Mouse (Mus musculus): Measurements from ENCODE around the gene BC005624. TPM values are rescaled to one million over a fixed set of nuclear protein-coding genes. Genes with fewer than 3 reads are reported as not detected.
A peak's percentile ranks its signal among the peaks of the same experiment; 100 is the strongest.
"Not testable (repeated sequence)": the region's sequence is repeated elsewhere in the genome, so short reads cannot be mapped to it uniquely, and the experiment has no call there.

Gene BC005624
- polyA plus RNA-seq, 1 experiment from 2014 or later = 32.9 TPM

DNA sequence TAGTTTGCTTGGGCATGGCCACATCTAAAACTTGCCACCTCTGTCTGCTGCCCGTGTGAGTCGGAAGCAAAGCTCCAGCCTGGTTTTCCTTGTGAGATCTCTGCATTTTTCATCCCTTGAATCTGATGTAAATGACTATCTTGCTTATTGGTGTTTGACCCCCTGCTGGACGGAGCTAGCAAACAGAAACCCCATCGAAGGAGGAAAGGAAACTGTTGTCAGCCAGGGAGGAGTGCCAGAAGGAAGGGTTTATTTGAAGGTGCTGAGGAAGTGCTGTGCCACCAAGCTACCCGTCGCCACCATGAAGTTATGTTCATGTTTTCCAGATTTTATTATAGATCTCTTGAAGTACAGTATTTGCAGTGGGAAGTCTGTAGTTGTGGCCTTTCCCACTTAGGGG, 27.2 kb downstream of the BC005624 start:
- Histone ChIP-seq H3K36me3 (ENCODE audit: control insufficient read depth, insufficient read depth, low read length) (peaks cover 48% of the 10 kb centered on the region), H3K9me3 (ENCODE audit: control insufficient read depth, low read length) (no peaks in the 10 kb centered on the region), H3K4me2 (ENCODE audit: low read length) (peak overlapping the region; percentile 79; the same call in 1 of the 2 replicates), H3K4me1 (ENCODE audit: control insufficient read depth in 2 of 2, insufficient read depth in 2 of 2, low read length in 2 of 2) (peaks cover 10 to 22% of the 10 kb centered on the region in 2 experiments), H3K27me3 (ENCODE audit: control insufficient read depth, insufficient read depth, low read length) (no peaks in the 10 kb centered on the region), H3K27ac (replicated peaks in 1 of 2; ENCODE audit: control insufficient read depth in 1 of 2, insufficient read depth in 1 of 2, low read depth in 2 of 2, low read length in 2 of 2) (no peak overlapping the region), H3K4me3 (ENCODE audit: control insufficient read depth in 1 of 2, insufficient read depth in 1 of 2, low read depth in 1 of 2, low read length in 2 of 2) (no peak overlapping the region), H3K9ac (ENCODE audit: low read length) (peak overlapping the region; percentile 83; the same call in 1 of the 2 replicates)
- 65% methylated on average over 6 of the region's 6 CpGs for WGBS
- ATAC-seq (ENCODE audit: insufficient number of reproducible peaks, insufficient read depth, low FRiP score, low read depth) = no peak

DNA sequence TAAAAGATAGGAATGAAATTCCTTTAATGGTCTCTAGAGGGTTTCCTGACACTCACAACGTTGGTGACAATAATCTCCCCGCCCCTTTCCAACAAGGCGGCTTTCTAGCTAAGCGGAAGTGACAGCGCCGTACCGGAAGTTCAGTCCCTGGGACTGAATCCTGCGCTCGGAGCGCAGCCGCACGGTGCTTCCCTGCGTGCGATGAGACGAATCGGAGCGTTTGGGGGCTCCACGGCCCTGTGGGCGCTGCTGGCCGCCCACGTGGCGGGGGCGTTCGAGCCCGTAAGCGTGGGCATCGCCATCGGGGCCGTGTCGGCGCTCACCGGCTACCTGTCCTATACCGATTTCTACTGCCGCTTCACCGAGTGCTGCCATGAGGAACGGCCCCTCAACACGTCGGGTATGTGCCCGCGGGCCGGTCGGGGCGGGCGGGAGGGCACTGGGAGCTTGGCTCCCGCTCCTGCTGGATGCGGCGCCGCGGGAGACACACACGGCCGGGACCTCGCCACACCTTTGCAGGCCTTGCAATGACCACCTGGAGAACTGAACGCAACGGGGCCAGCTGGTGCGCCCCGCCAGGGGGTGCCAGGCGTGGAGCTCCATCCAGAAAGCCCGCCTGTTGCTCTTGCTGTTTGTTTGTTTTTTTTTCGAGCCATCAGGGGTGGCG, 29.0 kb downstream of the BC005624 start, which contains the start of gene Tor1b:
Gene Tor1b, plus strand, starts transcription at position 136 of the 667 bp plus-strand sequence.
- Histone ChIP-seq H3K4me3 (ENCODE audit: control insufficient read depth in 1 of 2, insufficient read depth in 1 of 2, low read depth in 1 of 2, low read length in 2 of 2) (peak within 1 kb of the TSS; percentile 70), H3K9ac (ENCODE audit: low read length) (peak within 1 kb of the TSS; percentile 83), H3K36me3 (ENCODE audit: control insufficient read depth, insufficient read depth, low read length) (peaks cover 29% of the 10 kb centered on the region), H3K27me3 (ENCODE audit: control insufficient read depth, insufficient read depth, low read length) (no peaks in the 10 kb centered on the region), H3K9me3 (ENCODE audit: control insufficient read depth, low read length) (no peaks in the 10 kb centered on the region), H3K4me2 (ENCODE audit: low read length) (peak within 1 kb of the TSS; percentile 79), H3K4me1 (ENCODE audit: control insufficient read depth in 2 of 2, insufficient read depth in 2 of 2, low read length in 2 of 2) (peaks cover 10 to 22% of the 10 kb centered on the region in 2 experiments), H3K27ac (replicated peaks in 1 of 2; ENCODE audit: control insufficient read depth in 1 of 2, insufficient read depth in 1 of 2, low read depth in 2 of 2, low read length in 2 of 2) (peak within 1 kb of the TSS; percentile 60 to 67)
- WGBS = under 1% methylated on average over 60 of the region's 60 CpGs
- ATAC-seq (ENCODE audit: insufficient number of reproducible peaks, insufficient read depth, low FRiP score, low read depth) = peak; percentile 80

DNA sequence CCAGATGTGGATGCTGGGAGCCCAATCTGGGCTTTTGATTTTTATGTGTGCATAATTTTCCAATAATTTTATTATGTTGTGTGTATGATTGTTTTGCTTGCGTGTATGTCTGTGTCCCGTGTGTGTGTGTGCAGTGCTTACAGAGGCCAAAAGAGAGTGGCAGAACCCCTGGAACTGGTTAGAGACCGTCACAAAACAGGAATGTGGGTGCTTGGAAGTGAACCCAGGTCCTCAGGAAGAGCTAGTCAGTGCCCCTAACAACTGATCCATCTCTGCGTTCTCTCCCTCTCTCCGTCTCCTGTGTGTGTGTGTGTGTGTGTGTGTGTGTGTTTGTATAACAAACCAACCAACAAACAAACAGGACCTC, 29.6 kb downstream of the BC005624 start:
- Histone ChIP-seq H3K27ac (replicated peaks in 1 of 2; ENCODE audit: control insufficient read depth in 1 of 2, insufficient read depth in 1 of 2, low read depth in 2 of 2, low read length in 2 of 2) (peak overlapping the region; percentile 47 to 67; a peak in 3 of 4 replicates), H3K4me2 (ENCODE audit: low read length) (peak overlapping the region; percentile 79), H3K36me3 (ENCODE audit: control insufficient read depth, insufficient read depth, low read length) (peaks cover 24% of the 10 kb centered on the region), H3K9ac (ENCODE audit: low read length) (peak overlapping the region; percentile 83), H3K4me1 (ENCODE audit: control insufficient read depth in 2 of 2, insufficient read depth in 2 of 2, low read length in 2 of 2) (peaks cover 10 to 22% of the 10 kb centered on the region in 2 experiments), H3K27me3 (ENCODE audit: control insufficient read depth, insufficient read depth, low read length) (no peaks in the 10 kb centered on the region), H3K4me3 (ENCODE audit: control insufficient read depth in 1 of 2, insufficient read depth in 1 of 2, low read depth in 1 of 2, low read length in 2 of 2) (peak overlapping the region; percentile 19 to 70; a peak in 3 of 4 replicates), H3K9me3 (ENCODE audit: control insufficient read depth, low read length) (no peaks in the 10 kb centered on the region)
- WGBS = 29% methylated on average over 5 of the region's 5 CpGs
- ATAC-seq (ENCODE audit: insufficient number of reproducible peaks, insufficient read depth, low FRiP score, low read depth) = peak; percentile 19; the same call in 1 of the 2 replicates

DNA sequence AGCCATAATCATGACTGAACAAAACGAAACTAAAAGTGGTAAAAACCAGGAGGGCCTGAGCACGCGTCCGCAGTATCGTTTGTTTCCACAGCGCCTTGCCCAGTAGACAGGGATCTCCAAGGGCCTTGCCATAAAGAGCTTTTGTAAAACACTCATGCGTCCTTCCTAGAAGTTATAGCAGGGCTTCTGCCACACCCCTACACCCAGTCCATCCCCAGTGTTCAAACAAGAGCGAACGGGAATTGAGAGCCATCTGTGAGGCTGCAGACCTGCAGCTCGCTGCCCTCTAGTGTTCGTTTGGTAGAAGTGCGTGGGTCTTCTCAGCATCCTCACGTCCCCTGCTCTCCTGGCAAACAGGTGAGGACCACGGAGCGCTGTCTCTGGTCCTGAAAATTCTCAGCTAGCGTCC, 39.4 kb downstream of the BC005624 start:
- no peak overlapping the region for H3K9ac ChIP-seq (ENCODE audit: low read length)
- no peak for ATAC-seq (ENCODE audit: insufficient number of reproducible peaks, insufficient read depth, low FRiP score, low read depth)
- H3K27ac ChIP-seq (replicated peaks in 1 of 2; ENCODE audit: control insufficient read depth in 1 of 2, insufficient read depth in 1 of 2, low read depth in 2 of 2, low read length in 2 of 2) = no peak overlapping the region

DNA sequence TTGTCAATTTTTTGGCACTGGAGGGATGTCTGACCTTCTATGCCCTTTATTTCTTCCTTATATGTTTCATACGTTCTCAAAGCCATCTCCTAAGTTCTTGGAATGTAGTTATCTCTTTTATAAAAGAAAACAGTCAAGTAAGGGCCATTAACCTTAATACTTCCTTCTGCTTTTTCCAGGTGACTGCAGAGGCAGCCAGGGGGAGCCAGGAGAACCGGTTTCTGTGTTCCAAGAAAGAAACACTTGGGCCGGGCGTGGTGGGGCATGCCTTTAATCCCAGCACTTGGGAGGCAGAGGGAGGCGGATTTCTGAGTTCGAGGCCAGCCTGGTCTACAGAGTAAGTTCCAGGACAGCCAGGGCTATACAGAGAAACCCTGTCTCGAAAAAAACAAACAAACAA, 39.9 kb downstream of the BC005624 start:
- WGBS = 43% methylated on average over 7 of the region's 7 CpGs
- H3K4me2 ChIP-seq (ENCODE audit: low read length) = peak overlapping the region; percentile 56

More for the DNA sequence above, 39.4 kb downstream of the BC005624 start:
- H3K4me1 ChIP-seq (ENCODE audit: control insufficient read depth in 2 of 2, insufficient read depth in 2 of 2, low read length in 2 of 2) = no peaks in the 10 kb centered on the region
- peak overlapping the region; percentile 27 to 33 for H3K4me3 ChIP-seq (ENCODE audit: control insufficient read depth in 1 of 2, insufficient read depth in 1 of 2, low read depth in 1 of 2, low read length in 2 of 2)
- H3K36me3 ChIP-seq (ENCODE audit: control insufficient read depth, insufficient read depth, low read length) = no peaks in the 10 kb centered on the region
- no peaks in the 10 kb centered on the region for H3K9me3 ChIP-seq (ENCODE audit: control insufficient read depth, low read length)
- H3K27me3 ChIP-seq (ENCODE audit: control insufficient read depth, insufficient read depth, low read length) = no peaks in the 10 kb centered on the region
- H3K4me2 ChIP-seq (ENCODE audit: low read length) = peak overlapping the region; percentile 56
- 24% methylated on average over 16 of the region's 16 CpGs for WGBS

DNA sequence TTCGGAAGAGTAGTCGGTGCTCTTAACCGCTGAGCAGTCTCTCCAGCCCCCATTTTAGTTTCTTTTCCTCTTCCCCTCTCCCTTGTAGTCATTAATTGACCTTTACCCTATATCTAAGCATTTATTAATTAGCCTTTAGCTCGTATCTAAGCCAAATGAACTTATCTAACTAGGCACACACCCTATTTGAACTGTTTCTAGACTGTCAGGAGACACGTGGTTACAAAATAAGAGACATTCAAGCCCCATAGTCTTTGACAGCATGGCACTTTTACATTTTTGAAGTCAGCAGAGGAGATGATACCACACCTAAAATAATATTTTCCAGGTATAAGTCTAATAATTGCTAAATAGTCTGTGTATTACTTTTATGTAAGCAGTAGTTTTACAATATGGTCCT, 40.4 kb downstream of the BC005624 start:
- Histone ChIP-seq H3K27ac (replicated peaks in 1 of 2; ENCODE audit: control insufficient read depth in 1 of 2, insufficient read depth in 1 of 2, low read depth in 2 of 2, low read length in 2 of 2) (no peak overlapping the region), H3K4me2 (ENCODE audit: low read length) (no peak overlapping the region), H3K4me3 (ENCODE audit: control insufficient read depth in 1 of 2, insufficient read depth in 1 of 2, low read depth in 1 of 2, low read length in 2 of 2) (no peak overlapping the region), H3K9me3 (ENCODE audit: control insufficient read depth, low read length) (no peaks in the 10 kb centered on the region), H3K4me1 (ENCODE audit: control insufficient read depth in 2 of 2, insufficient read depth in 2 of 2, low read length in 2 of 2) (no peaks in the 10 kb centered on the region), H3K9ac (ENCODE audit: low read length) (no peak overlapping the region), H3K27me3 (ENCODE audit: control insufficient read depth, insufficient read depth, low read length) (no peaks in the 10 kb centered on the region), H3K36me3 (ENCODE audit: control insufficient read depth, insufficient read depth, low read length) (no peaks in the 10 kb centered on the region)
- WGBS = 87% methylated on average over 5 of the region's 5 CpGs
- ATAC-seq (ENCODE audit: insufficient number of reproducible peaks, insufficient read depth, low FRiP score, low read depth) = no peak

More for the DNA sequence above, 39.9 kb downstream of the BC005624 start:
- not testable (repeated sequence) for ATAC-seq (ENCODE audit: insufficient number of reproducible peaks, insufficient read depth, low FRiP score, low read depth); H3K9me3 ChIP-seq (ENCODE audit: control insufficient read depth, low read length); H3K9ac ChIP-seq (ENCODE audit: low read length); H3K4me1 ChIP-seq (ENCODE audit: control insufficient read depth in 2 of 2, insufficient read depth in 2 of 2, low read length in 2 of 2); H3K27me3 ChIP-seq (ENCODE audit: control insufficient read depth, insufficient read depth, low read length); H3K27ac ChIP-seq (replicated peaks in 1 of 2; ENCODE audit: control insufficient read depth in 1 of 2, insufficient read depth in 1 of 2, low read depth in 2 of 2, low read length in 2 of 2); H3K36me3 ChIP-seq (ENCODE audit: control insufficient read depth, insufficient read depth, low read length); H3K4me3 ChIP-seq (ENCODE audit: control insufficient read depth in 1 of 2, insufficient read depth in 1 of 2, low read depth in 1 of 2, low read length in 2 of 2)

DNA sequence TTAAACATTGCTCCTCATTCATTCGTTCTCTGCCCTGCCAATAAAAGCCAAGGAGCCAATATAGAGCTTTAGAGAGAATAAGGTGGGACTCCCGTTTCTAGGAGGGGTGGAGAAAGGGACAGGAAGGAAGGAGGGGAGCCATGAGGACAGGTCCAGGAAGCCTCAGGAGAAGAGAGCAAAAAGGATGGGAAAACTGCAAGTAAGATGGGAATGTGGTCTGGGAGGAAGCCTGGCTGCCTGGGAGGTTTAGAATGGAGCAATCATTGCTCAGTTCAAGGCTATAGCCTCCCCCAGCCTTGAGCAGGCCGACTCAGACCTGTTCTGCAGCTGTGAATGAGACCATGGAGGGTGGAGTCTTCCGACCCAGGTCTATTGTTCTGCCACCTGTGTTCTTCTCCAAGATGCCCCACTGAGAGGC, 43.4 kb downstream of the BC005624 start:
- H3K36me3 ChIP-seq (ENCODE audit: control insufficient read depth, insufficient read depth, low read length) = no peaks in the 10 kb centered on the region
- no peak overlapping the region for H3K9ac ChIP-seq (ENCODE audit: low read length)
- no peak for ATAC-seq (ENCODE audit: insufficient number of reproducible peaks, insufficient read depth, low FRiP score, low read depth)
- no peaks in the 10 kb centered on the region for H3K4me1 ChIP-seq (ENCODE audit: control insufficient read depth in 2 of 2, insufficient read depth in 2 of 2, low read length in 2 of 2)
- 36% methylated on average over 4 of the region's 4 CpGs for WGBS
- H3K9me3 ChIP-seq (ENCODE audit: control insufficient read depth, low read length) = no peaks in the 10 kb centered on the region
- H3K27me3 ChIP-seq (ENCODE audit: control insufficient read depth, insufficient read depth, low read length) = no peaks in the 10 kb centered on the region
- H3K4me2 ChIP-seq (ENCODE audit: low read length) = no peak overlapping the region
- no peak overlapping the region for H3K4me3 ChIP-seq (ENCODE audit: control insufficient read depth in 1 of 2, insufficient read depth in 1 of 2, low read depth in 1 of 2, low read length in 2 of 2)
- no peak overlapping the region for H3K27ac ChIP-seq (replicated peaks in 1 of 2; ENCODE audit: control insufficient read depth in 1 of 2, insufficient read depth in 1 of 2, low read depth in 2 of 2, low read length in 2 of 2)
